Mouse (Mus musculus) brain, embryonic 14.5 days (tissue): ENCODE data around the gene Rhobtb1.

Experiments
- CTCF ChIP-seq: fragments of 200-500 bp; IDR thresholded peaks from 2 replicates; pipeline ENCODE4 v1.5.1; 2012; ENCODE audit warnings: inconsistent platforms, mild to moderate bottlenecking, moderate library complexity, borderline replicate concordance; ENCODE audit not compliant: insufficient read depth, insufficient read length; ENCODE audit errors: extremely low read depth
- POLR2A ChIP-seq: fragments of 200-500 bp; IDR thresholded peaks from 2 replicates; pipeline ENCODE4 v1.6.1; 2012; ENCODE audit warnings: mild to moderate bottlenecking, inconsistent platforms, borderline replicate concordance; ENCODE audit not compliant: poor library complexity, insufficient read depth, insufficient read length, severe bottlenecking; ENCODE audit errors: extremely low read depth

DNA sequence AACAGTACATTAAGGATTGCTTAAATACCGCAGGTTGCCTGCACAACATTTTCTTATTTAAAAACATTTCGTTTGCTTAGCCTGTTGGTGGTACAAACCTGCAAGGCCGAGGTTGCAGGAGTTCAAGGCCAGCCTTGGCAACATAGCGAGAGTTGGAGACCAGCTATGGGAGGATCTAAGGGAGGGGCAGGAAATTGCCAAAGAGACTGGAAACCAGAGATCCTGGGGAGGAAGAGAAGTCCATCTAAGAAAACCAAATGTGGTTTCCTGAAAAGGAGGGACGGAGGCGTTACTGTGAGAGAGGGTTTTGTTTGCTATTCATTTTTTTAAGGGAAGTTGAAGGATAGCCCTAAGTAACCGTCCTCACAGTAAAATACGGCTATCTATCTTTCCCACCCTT, 60.3 kb downstream of the Rhobtb1 start:
- TF ChIP-seq POLR2A (no peak), CTCF (no peak)
